Mouse (Mus musculus) neural tube, embryonic 12.5 days (tissue): ENCODE measurements at regions not wholly inside any gene's neighbourhood (a gene's known extent, or its start where the extent isn't known, plus 50 kb on each side); places are given as distances from the start of the nearest gene placed in this dataset.

ENCODE experiments used
- ATAC-seq: fragments of 200-750 bp; cut with Nextera tagmentation; 2 replicates; pipeline ENCODE4 v1.8.0; 2017; ENCODE audit warnings: low read depth, mild to moderate bottlenecking, moderate TSS enrichment, moderate library complexity; ENCODE audit not compliant: low FRiP score
- H3K27ac ChIP-seq: fragments of 300-500 bp; sonication (generic); 2 replicates; pipeline ENCODE4 v1.5.1; 2016
- H3K27me3 ChIP-seq: fragments of 300-500 bp; sonication (generic); replicated peaks from 2 replicates; pipeline ENCODE4 v1.6.1; 2016; ENCODE audit warnings: mild to moderate bottlenecking
- H3K36me3 ChIP-seq: fragments of 300-500 bp; sonication (generic); 2 replicates; pipeline ENCODE4 v1.6.1; 2016; ENCODE audit warnings: mild to moderate bottlenecking
- H3K4me1 ChIP-seq: fragments of 300-500 bp; sonication (generic); 2 replicates; pipeline ENCODE4 v1.6.1; 2016
- H3K4me2 ChIP-seq: fragments of 300-500 bp; sonication (generic); replicated peaks from 2 replicates; pipeline ENCODE4 v1.6.1; 2016; ENCODE audit warnings: mild to moderate bottlenecking
- H3K4me3 ChIP-seq: fragments of 300-500 bp; sonication (generic); 2 replicates; pipeline ENCODE4 v1.5.1; 2016
- H3K9ac ChIP-seq: fragments of 300-500 bp; sonication (generic); 2 replicates; pipeline ENCODE4 v1.6.1; 2016; ENCODE audit warnings: mild to moderate bottlenecking
- H3K9me3 ChIP-seq: fragments of 300-500 bp; sonication (generic); 2 replicates; pipeline ENCODE4 v1.6.1; 2016; ENCODE audit warnings: mild to moderate bottlenecking
- WGBS: fragments of 180-500 bp; shearing (Covaris S2); methylation state at CpG from one replicate; pipeline ENCODE4 v1.1.7; 2016; 5-methylcytosine and 5-hydroxymethylcytosine counted together

DNA sequence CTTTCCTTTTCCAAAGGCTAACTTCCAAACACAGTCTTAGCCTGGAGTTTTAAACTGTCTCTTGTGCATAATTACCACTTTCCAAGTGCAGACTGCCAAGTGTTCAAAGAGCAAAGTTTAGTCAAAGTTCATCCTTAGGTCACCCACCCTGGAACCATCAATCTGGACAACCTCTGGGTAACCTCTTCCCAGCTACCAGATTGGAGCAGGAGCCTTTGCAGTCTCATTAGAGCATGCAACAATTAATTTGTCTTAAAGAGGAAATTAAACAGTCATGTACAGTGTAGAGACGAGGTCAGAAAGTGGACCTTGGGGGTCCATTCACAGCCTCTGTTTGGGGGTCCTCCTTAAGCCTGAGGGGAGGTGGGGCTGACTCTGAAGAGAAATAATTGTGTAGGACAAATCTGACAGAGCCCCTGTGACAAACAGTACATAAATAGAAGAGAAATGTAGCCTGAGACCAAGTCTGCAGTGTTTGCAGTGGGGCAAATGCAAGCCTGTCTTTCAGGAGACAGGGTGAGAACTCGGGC, 292.9 kb downstream of the Tmem161b start:
- Histone ChIP-seq H3K9me3 (no peaks in the 10 kb centered on the region), H3K4me3 (no peak overlapping the region), H3K9ac (no peak overlapping the region), H3K36me3 (no peaks in the 10 kb centered on the region), H3K27ac (no peak overlapping the region), H3K4me2 (no peak overlapping the region), H3K27me3 (no peaks in the 10 kb centered on the region), H3K4me1 (peaks cover 8% of the 10 kb centered on the region)
- ATAC-seq, result peak; percentile 98
- 2% methylated on average over 2 of the region's 2 CpGs for WGBS
